Mouse (Mus musculus) cerebellum, adult 2 months (tissue): ENCODE measurements at regions not wholly inside any gene's neighbourhood (a gene's known extent, or its start where the extent isn't known, plus 50 kb on each side); places are given as distances from the start of the nearest gene placed in this dataset.

Experiments used
- CTCF ChIP-seq: fragments of 200-500 bp; IDR thresholded peaks from 2 replicates; pipeline ENCODE4 v1.5.1; 2011; ENCODE audit warnings: low read depth, mild to moderate bottlenecking, control low read depth, low read length, moderate library complexity, borderline replicate concordance; ENCODE audit not compliant: insufficient read depth
- POLR2A ChIP-seq: fragments of 200-500 bp; IDR thresholded peaks from 2 replicates; pipeline ENCODE4 v1.6.1; 2011; ENCODE audit warnings: low read length, control low read depth, borderline replicate concordance; ENCODE audit not compliant: insufficient read depth

- TF ChIP-seq CTCF, result no peak
- no peak for TF ChIP-seq POLR2A
Observed at GRCm38 (mm10) chr4:142367774-142368173, 128.6 kb upstream of the Kazn start.
